Mouse (Mus musculus) adrenal gland, adult (tissue): ENCODE results near the gene Mapkapk3.

Experiments used
- DNase-seq, 2 experiments: peaks; one replicate each; pipeline ENCODE4 v3.0.0; 2022 to 2023; ENCODE audit warnings: low spot score in 1 of 2; ENCODE audit not compliant: inconsistent age in 2 of 2

Gene Mapkapk3

DNA sequence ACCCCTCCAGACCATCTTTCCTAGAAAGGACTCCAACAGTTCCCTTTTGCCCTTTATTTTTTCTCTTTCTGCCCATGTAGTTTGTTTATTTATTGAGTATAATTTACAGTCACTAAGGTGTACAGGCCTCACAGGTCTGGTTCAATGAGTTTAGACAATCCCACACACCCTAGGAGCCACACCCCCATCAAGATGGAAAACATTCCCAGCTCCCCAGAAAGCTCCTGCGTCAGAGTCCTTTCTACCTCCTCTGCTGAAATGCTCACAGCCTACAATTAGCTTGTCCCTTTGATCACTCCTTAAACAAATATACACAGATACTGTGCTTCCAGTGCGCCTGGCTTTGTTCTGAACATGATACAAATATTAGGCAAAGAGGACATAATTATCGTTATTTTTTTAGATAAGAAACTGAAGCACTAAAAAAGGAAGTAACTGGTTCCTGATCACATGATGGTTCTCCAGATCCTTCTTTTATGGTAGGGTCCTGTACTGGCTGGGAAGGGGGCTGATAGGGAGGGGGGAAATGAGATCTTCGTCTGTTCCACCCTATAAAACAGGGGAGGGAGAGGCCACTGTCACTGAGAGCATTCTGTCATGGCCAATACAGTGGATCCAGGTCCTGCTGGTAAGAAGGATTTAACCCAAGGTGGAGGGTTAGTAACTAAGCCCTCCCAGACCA is 21.8 kb downstream of the Mapkapk3 start:
- DNase-seq = no peak

- no peak for DNase-seq
Observed at GRCm38 (mm10) chr9:107267028-107267427, 22.6 kb downstream of the Mapkapk3 start.

DNA sequence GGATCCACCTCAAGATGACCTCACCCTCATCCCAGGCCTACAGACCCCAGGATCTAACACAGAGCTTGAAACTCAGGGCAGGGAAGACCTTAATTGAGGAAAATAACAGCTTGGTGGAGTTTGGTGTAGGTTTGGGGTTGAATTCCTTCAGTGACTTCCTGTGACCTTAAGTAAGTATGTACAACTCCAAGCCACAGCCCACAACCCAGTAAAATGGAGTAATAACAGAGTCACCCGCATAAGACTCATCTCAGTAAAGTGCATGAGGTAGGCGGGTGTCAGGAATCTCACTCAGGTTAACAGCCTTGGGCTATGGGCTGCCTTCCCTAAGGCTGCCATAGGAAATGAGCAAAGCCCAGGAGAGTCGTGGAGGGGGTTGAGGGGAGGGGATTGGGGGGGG is 24.9 kb downstream of the Mapkapk3 start:
- no peak for DNase-seq

DNA sequence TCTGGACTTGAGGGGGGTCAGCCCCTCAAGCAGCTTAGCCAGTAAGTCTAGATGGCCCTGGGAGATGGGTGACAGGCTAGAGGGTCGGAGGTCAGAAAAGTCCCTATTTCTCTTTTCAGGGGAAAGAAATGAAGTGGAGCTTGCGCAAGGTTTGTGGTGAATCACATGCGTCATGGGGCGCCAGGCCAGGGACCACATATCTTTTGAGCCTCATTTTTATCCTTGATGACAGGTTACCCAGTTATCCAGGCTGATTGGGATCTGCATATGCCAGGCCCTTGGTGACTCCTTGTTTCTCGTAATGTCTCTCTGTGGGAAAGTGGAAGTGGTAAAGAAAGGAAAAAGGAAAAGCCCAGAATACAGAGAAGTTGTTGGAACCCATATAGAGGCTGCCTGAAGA is 25.8 kb downstream of the Mapkapk3 start:
- peak; percentile 85 to 93 for DNase-seq

- no peak for DNase-seq
Observed at GRCm38 (mm10) chr9:107262375-107262774, 27.3 kb downstream of the Mapkapk3 start.

DNA sequence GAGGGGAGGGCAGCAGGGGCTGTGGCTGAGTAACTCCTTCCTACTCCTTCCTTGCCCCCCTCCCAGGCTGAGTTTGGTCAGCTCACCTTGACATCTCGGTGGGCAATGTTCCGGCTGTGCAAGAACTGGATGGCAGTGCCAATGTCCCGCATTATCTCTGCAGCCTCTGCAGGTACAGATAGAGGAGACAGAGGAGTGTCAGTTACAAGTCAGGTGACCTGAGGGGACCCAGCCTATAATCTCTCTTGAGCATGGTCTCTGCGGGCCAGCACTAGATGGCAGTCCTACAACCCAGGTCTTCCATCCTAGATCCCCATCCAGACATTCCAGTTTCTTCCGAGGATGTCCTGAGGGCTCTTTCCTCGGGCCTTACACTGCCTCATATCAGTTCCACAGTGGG is 27.9 kb downstream of the Mapkapk3 start:
- DNase-seq = no peak

DNA sequence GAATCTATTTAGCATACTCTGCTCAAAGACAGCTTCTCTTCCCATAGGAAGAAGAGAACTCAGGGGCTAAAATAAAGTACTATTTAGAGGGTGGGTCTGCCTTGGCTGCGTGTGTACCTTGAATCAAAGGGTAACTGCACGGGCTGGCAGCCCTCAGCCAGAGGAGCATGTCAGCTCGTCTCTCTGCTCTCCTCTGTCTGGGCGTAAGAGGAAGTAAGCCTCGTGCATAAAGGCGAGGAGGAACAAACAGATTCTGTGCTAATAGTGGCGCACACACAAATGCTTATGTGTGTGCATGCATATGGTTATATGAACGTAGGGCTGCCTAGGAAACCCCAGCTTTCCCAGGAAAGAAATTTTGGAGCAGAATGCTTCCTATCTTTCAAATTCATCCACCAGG is 28.8 kb downstream of the Mapkapk3 start:
- DNase-seq = peak in 1 of 2 experiments; percentile 27

GRCm38 (mm10) chr9:107260429-107260828 is 29.2 kb downstream of the Mapkapk3 start:
- peak in 1 of 2 experiments; percentile 26 for DNase-seq

DNA sequence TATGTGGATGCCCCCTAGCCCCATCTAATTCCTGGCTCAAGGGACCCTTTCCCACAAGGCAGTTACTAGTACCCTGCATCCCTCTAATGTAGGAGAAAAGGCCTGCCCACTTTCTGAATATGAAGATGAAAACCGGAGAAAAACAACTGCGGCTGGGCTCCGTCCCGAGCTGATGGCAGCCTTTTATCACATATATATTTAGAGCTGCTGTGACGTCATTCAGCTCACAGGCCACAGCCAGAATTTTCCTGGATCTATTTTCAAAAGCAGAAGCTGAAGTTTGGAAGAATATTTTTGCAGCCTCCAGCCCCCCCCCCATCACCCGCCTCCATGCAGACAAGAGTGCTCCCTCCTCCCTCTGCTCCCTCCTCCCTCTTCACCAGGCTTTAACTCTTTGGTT is 30.1 kb downstream of the Mapkapk3 start:
- peak in 1 of 2 experiments; percentile 25 for DNase-seq

GRCm38 (mm10) chr9:107255596-107255995 is 34.1 kb downstream of the Mapkapk3 start:
- DNase-seq = no peak

DNA sequence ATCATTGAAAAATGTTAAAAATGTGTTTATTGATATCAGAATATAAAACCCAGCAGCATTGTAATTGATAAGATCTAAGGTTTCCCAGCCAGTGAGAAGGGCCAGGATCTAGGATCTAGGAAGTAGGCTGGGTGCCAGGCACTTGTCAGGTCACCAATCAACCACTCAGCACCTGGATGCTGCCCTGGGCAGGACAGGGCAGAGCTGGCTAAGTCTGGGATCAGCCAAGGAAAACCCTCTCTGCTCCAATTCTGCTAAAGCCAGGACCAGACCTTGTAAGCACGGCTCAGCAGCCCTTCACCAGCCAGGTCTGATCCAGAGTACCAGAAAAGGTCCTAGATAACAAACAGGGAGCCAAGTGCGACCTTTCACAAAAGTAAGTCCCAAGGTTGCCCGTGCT is 34.8 kb downstream of the Mapkapk3 start:
- DNase-seq = no peak

GRCm38 (mm10) chr9:107254476-107254875 is 35.2 kb downstream of the Mapkapk3 start:
- peak in 1 of 2 experiments; percentile 68 for DNase-seq

DNA sequence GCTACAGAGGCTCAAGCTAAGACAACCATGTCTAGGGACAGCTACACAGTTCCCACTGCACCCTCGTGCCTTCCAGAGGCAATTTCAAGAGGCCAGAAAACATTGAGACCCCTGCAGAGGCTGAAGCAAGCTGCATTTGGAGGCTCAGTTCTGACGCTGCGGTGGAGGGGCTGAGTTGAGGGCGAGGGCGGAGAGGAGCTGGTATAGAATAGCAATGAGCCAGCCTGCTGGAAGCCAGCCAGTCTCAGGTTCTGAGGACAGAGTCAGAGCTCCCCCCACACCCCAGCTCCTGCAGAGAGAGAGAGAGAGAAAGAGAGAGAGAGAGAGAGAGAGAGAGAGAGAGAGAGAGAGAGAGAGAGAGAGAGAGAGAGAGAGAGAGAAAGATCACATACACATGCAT is 37.5 kb downstream of the Mapkapk3 start:
- no peak for DNase-seq

DNA sequence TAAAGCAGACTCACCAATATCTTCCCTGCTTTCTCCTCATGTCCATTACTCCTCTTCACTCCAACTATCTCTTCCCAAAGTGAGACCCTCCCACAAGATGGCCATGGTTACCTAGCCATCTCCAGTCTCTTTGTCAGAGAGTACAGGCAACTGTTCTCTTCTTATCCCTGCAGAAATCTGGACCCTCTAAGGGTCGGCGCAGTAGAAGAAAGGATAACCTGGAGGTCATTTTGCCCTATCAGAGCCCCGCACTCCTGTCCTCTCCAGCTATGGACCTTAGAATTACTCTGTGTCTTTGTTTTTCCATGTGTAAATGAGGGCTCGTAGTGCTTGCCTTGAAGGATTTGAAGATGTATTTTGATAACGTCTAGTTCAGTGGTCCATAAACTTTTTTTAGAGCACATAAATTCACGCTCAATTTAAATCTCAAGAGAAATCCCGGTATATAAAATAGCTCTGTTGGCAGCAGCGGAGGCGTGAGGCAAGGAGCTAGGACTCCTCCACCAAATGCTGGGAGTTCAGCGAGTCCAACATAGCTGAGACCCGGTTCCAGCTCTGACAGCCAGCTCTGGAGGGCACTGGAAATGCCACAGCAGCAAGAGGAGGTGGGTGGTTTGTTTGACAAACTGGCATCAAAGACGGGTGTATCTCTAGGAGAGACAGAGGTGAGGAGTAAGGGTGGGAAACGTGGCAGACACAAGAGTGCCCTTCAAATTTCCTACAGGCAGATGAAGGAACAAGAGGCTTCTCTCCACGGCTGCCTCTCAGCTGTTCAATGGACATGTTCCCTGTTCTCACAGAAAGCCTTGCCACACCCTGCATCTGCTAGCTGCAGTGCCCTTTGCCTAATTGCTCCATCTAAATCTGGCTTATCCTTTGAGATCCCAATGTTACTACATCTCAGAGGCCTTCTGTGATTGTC is 39.0 kb downstream of the Mapkapk3 start:
- no peak for DNase-seq

DNA sequence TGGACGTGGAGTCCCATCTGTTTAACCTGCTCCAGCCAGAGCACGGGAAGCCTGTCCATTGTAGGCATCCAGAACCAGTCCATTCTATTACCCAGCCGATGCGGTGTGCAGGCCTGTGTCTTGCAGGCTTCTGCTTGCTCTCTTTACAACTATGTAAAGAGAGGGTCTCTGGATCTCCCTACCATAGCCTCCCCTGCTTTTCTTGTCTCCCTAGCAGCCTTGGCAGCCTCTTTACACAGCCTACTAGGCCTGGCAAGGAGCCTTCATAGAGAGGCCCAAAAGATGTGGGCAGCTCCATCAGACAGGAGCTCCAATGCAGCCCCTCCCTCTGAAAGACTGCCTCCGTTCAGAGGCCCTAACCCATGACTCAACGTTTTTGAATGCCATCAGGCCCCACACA is 40.5 kb downstream of the Mapkapk3 start:
- DNase-seq = no peak

DNA sequence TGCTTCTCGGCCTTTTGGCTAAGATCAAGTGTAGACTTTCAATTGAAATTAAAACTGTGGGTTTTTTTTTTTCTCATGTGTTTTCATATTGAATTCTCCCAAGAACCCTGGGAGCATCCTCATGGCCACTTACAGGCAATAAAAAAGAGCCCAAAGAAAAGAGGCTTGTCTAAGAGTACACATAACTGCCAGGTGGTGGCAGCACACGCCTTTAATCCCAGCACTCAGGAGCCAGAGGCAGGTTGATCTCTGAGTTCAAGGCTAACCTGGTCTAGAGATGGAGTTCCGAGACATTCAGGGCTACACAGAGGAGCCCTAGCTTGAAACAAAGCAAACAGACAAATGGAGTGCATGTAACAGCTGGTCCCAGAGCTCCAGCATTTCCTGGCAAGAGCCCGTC is 43.5 kb downstream of the Mapkapk3 start:
- DNase-seq = peak; percentile 40 to 78

GRCm38 (mm10) chr9:107245311-107245710 is 44.4 kb downstream of the Mapkapk3 start:
- DNase-seq = no peak

- DNase-seq = no peak
Observed at GRCm38 (mm10) chr9:107236151-107236550, 53.5 kb downstream of the Mapkapk3 start.

DNA sequence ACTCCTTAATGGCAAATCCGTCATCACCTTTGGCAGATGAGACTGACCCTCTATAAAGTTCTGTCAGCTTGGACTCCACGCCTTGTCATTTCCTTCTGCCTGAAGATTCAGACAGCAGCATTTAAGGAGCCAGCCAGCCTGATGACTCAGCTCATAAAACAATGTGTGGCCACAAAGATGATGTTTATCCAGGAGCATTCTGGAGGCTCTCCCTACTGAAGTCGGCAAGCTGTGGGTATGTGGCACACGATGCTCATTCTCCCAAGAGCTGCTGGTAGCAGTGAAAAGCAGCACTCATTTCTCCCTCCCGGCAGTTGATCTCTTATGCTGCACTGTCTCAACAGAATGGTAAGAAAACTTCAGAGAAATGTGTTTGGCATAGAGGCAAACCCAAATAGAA is 54.4 kb downstream of the Mapkapk3 start:
- no peak for DNase-seq

DNA sequence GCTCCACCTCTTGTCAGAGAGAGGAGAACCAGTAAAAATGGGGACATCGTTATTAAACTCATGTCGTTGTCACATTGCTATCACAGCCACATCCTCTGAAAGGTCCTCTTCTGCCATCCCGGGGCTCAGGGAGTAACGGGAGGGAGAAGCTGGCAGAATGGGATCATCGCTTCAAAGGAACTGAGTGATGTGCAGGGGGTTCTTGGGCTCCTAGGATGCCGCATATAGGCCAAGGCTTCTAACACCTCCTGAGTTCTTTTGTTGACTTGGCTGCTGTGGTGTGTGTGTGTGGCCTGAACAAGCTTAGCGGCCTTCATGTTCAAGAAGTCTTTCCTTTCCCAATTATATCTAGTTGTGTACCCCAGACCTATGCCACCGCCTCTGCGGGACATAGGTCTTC is 57.5 kb downstream of the Mapkapk3 start:
- no peak for DNase-seq

GRCm38 (mm10) chr9:107231539-107232139 is 58.0 kb downstream of the Mapkapk3 start, which contains the start of gene Dock3:
Gene Dock3 (minus strand): TSS chr9:107231909.
- peak; percentile 79 to 91 for DNase-seq
